Mouse (Mus musculus) intestine, postnatal 0 days (tissue): ENCODE data around the gene T2. TPM values are rescaled to one million over a fixed set of nuclear protein-coding genes. Genes with fewer than 3 reads are reported as not detected.

Experiments used
- ATAC-seq: fragments of 200-750 bp; cut with Nextera tagmentation; 2 replicates; pipeline ENCODE4 v1.8.0; 2017; ENCODE audit warnings: mild to moderate bottlenecking, moderate TSS enrichment, moderate library complexity
- H3K27ac ChIP-seq: fragments of 300-500 bp; sonication (generic); 2 replicates; pipeline ENCODE4 v1.5.1; 2014; ENCODE audit warnings: mild to moderate bottlenecking, low read depth, low read length, moderate library complexity
- H3K27me3 ChIP-seq: fragments of 300-500 bp; sonication (generic); replicated peaks from 2 replicates; pipeline ENCODE4 v1.6.1; 2014; ENCODE audit warnings: low read length, mixed read lengths; ENCODE audit not compliant: control insufficient read depth, insufficient read depth
- H3K36me3 ChIP-seq: fragments of 300-500 bp; sonication (generic); 2 replicates; pipeline ENCODE4 v1.6.1; 2014; ENCODE audit warnings: mild to moderate bottlenecking, moderate library complexity; ENCODE audit not compliant: control insufficient read depth, insufficient read depth
- H3K4me1 ChIP-seq: fragments of 300-500 bp; sonication (generic); replicated peaks from 2 replicates; pipeline ENCODE4 v1.6.1; 2014; ENCODE audit warnings: antibody characterized with exemption, low read length, mixed read lengths; ENCODE audit not compliant: control insufficient read depth, insufficient read depth
- H3K4me2 ChIP-seq: fragments of 300-500 bp; sonication (generic); replicated peaks from 2 replicates; pipeline ENCODE4 v1.6.1; 2014; ENCODE audit warnings: low read depth, mild to moderate bottlenecking, moderate library complexity
- H3K4me3 ChIP-seq: fragments of 300-500 bp; sonication (generic); 2 replicates; pipeline ENCODE4 v1.5.1; 2014; ENCODE audit warnings: low read depth, low read length
- H3K9ac ChIP-seq: fragments of 300-500 bp; sonication (generic); 2 replicates; pipeline ENCODE4 v1.6.1; 2014; ENCODE audit warnings: mild to moderate bottlenecking, low read depth, low read length
- H3K9me3 ChIP-seq: fragments of 300-500 bp; sonication (generic); 2 replicates; pipeline ENCODE4 v1.6.1; 2016; ENCODE audit warnings: mixed run types; ENCODE audit not compliant: control insufficient read depth
- CTCF ChIP-seq: sonication (generic); IDR thresholded peaks from 2 replicates; pipeline ENCODE4 v1.5.1; 2016; ENCODE audit warnings: low read depth, mild to moderate bottlenecking, control low read depth, antibody characterized with exemption, moderate library complexity
- WGBS: fragments of 180-500 bp; shearing (Covaris S2); extraction: QIAGEN DNeasy Blood & Tissue Kit; methylation state at CpG from one replicate; pipeline ENCODE4 v1.1.7; 2014; 5-methylcytosine and 5-hydroxymethylcytosine counted together
- polyA plus RNA-seq: library from polyadenylated mRNA; unstranded; fragments of >200 nt; fragmentation: Nextera tagmentation; extraction: Ambion mirVana; gene quantifications from 2 replicates; pipeline ENCODE4 v1.2.1, GENCODE M21; 2015

T2 gene
- polyA plus RNA-seq, 1 experiment from 2014 or later, result 0.10 TPM

GRCm38 (mm10) chr17:8341360-8341963 lies 14.3 kb upstream of the T2 start:
- H3K36me3 ChIP-seq, result no peaks in the 10 kb centered on the region
- ATAC-seq, result no peak; the same call in 1 of the 2 replicates
- no peak overlapping the region for H3K27ac ChIP-seq
- H3K4me2 ChIP-seq, result peak overlapping the region; percentile 96
- H3K9me3 ChIP-seq, result no peaks in the 10 kb centered on the region
- H3K4me1 ChIP-seq, result no peaks in the 10 kb centered on the region; the same call in 1 of the 2 replicates
- peak overlapping the region; percentile 32; the same call in 1 of the 2 replicates for H3K9ac ChIP-seq
- 24% methylated on average over 43 of the region's 46 CpGs for WGBS
- peak overlapping the region; percentile 51 for H3K4me3 ChIP-seq
- no peak for TF ChIP-seq CTCF
- H3K27me3 ChIP-seq, result peaks cover 26% of the 10 kb centered on the region

GRCm38 (mm10) chr17:8342706-8343105 lies 13.1 kb upstream of the T2 start:
- ATAC-seq, result no peak
- H3K27ac ChIP-seq, result no peak overlapping the region
- no peak for TF ChIP-seq CTCF
- H3K4me1 ChIP-seq, result no peaks in the 10 kb centered on the region; the same call in 1 of the 2 replicates
- no peak overlapping the region for H3K4me3 ChIP-seq
- H3K27me3 ChIP-seq, result peaks cover 26% of the 10 kb centered on the region
- H3K4me2 ChIP-seq, result no peak overlapping the region
- WGBS, result 24% methylated on average over 5 of the region's 5 CpGs
- no peaks in the 10 kb centered on the region for H3K36me3 ChIP-seq
- H3K9me3 ChIP-seq, result no peaks in the 10 kb centered on the region
- no peak overlapping the region for H3K9ac ChIP-seq

- H3K9ac ChIP-seq, result no peak overlapping the region
- no peak overlapping the region for H3K27ac ChIP-seq
- H3K4me2 ChIP-seq, result no peak overlapping the region
- H3K27me3 ChIP-seq, result peaks cover 26% of the 10 kb centered on the region
- no peak overlapping the region for H3K4me3 ChIP-seq
- H3K9me3 ChIP-seq, result no peaks in the 10 kb centered on the region
- TF ChIP-seq CTCF, result no peak
- no peaks in the 10 kb centered on the region for H3K36me3 ChIP-seq
- no peak for ATAC-seq
- WGBS, result 69% methylated on average over 6 of the region's 6 CpGs
- H3K4me1 ChIP-seq, result no peaks in the 10 kb centered on the region; the same call in 1 of the 2 replicates
Observed at GRCm38 (mm10) chr17:8343416-8343815, 12.4 kb upstream of the T2 start.

GRCm38 (mm10) chr17:8347765-8348285 lies 8.0 kb upstream of the T2 start:
- H3K4me2 ChIP-seq, result no peak overlapping the region
- H3K36me3 ChIP-seq, result no peaks in the 10 kb centered on the region
- H3K27me3 ChIP-seq, result no peaks in the 10 kb centered on the region; the same call in 1 of the 2 replicates
- H3K4me3 ChIP-seq, result no peak overlapping the region
- no peak for ATAC-seq
- H3K9ac ChIP-seq, result no peak overlapping the region
- H3K27ac ChIP-seq, result no peak overlapping the region
- no peaks in the 10 kb centered on the region for H3K9me3 ChIP-seq
- no peaks in the 10 kb centered on the region for H3K4me1 ChIP-seq
- whole genome bisulfite sequencing, result 81% methylated on average over 5 of the region's 5 CpGs
- TF ChIP-seq CTCF, result 0 out of 2 replicates have a peak, but pooled peaks have one; percentile 20

- WGBS, result 92% methylated on average over 4 of the region's 4 CpGs
Observed at GRCm38 (mm10) chr17:8348941-8349340, 6.9 kb upstream of the T2 start.

GRCm38 (mm10) chr17:8351088-8351487 lies 4.7 kb upstream of the T2 start:
- TF ChIP-seq CTCF, result no peak
- no peak for ATAC-seq

More at GRCm38 (mm10) chr17:8348941-8349340, 6.9 kb upstream of the T2 start:
- Histone ChIP-seq H3K4me3 (no peak overlapping the region), H3K27me3 (no peaks in the 10 kb centered on the region), H3K36me3 (no peaks in the 10 kb centered on the region), H3K9ac (no peak overlapping the region), H3K9me3 (no peaks in the 10 kb centered on the region), H3K4me1 (no peaks in the 10 kb centered on the region), H3K27ac (no peak overlapping the region), H3K4me2 (no peak overlapping the region)
- no peak for ATAC-seq
- TF ChIP-seq CTCF, result no peak

More at GRCm38 (mm10) chr17:8351088-8351487, 4.7 kb upstream of the T2 start:
- H3K36me3 ChIP-seq, result no peaks in the 10 kb centered on the region
- no peaks in the 10 kb centered on the region for H3K27me3 ChIP-seq
- no peaks in the 10 kb centered on the region for H3K4me1 ChIP-seq
- no peak overlapping the region for H3K4me2 ChIP-seq
- H3K9ac ChIP-seq, result no peak overlapping the region
- no peak overlapping the region for H3K27ac ChIP-seq
- 84% methylated on average over 7 of the region's 7 CpGs for WGBS
- no peaks in the 10 kb centered on the region for H3K9me3 ChIP-seq
- no peak overlapping the region for H3K4me3 ChIP-seq
